Mouse (Mus musculus) hindbrain, postnatal 0 days (tissue): Measurements from ENCODE around the gene Gata1. TPM values are rescaled to one million over a fixed set of nuclear protein-coding genes. Genes with fewer than 3 reads are reported as not detected.
A peak's percentile ranks its signal among the peaks of the same experiment; 100 is the strongest.

ENCODE experiments used
- ATAC-seq: fragments of 200-750 bp; cut with Nextera tagmentation; 2 replicates; pipeline ENCODE4 v1.8.0; 2017; ENCODE audit warnings: mild to moderate bottlenecking, moderate TSS enrichment, moderate library complexity
- DNase-seq: peaks from one replicate; pipeline ENCODE4 v3.0.0-alpha.2; 2015; ENCODE audit warnings: low spot score
- H3K27ac ChIP-seq: fragments of 300-500 bp; sonication (generic); 2 replicates; pipeline ENCODE4 v1.5.1; 2014; ENCODE audit warnings: mild to moderate bottlenecking
- H3K27me3 ChIP-seq: fragments of 300-500 bp; sonication (generic); 2 replicates; pipeline ENCODE4 v1.6.1; 2014; ENCODE audit warnings: low read length, mixed read lengths; ENCODE audit not compliant: insufficient read depth
- H3K36me3 ChIP-seq: fragments of 300-500 bp; sonication (generic); 2 replicates; pipeline ENCODE4 v1.6.1; 2014; ENCODE audit warnings: low read length, mixed read lengths; ENCODE audit not compliant: insufficient read depth
- H3K4me1 ChIP-seq: fragments of 300-500 bp; sonication (generic); 2 replicates; pipeline ENCODE4 v1.6.1; 2014; ENCODE audit warnings: antibody characterized with exemption, low read length, mixed read lengths; ENCODE audit not compliant: insufficient read depth
- H3K4me2 ChIP-seq: fragments of 300-500 bp; sonication (generic); 2 replicates; pipeline ENCODE4 v1.6.1; 2014; ENCODE audit warnings: low read depth, mild to moderate bottlenecking, low read length, moderate library complexity, mixed read lengths
- H3K4me3 ChIP-seq: fragments of 300-500 bp; sonication (generic); 2 replicates; pipeline ENCODE4 v1.5.1; 2014; ENCODE audit warnings: low read length
- H3K9ac ChIP-seq: fragments of 300-500 bp; sonication (generic); replicated peaks from 2 replicates; pipeline ENCODE4 v1.6.1; 2014; ENCODE audit warnings: mild to moderate bottlenecking, low read length, moderate library complexity, mixed read lengths
- H3K9me3 ChIP-seq: fragments of 300-500 bp; sonication (generic); 2 replicates; pipeline ENCODE4 v1.6.1; 2016; ENCODE audit warnings: low read length, mixed read lengths
- CTCF ChIP-seq: IDR thresholded peaks from 2 replicates; pipeline ENCODE4 v1.5.1; 2016; ENCODE audit warnings: antibody characterized with exemption, control low read depth, low read depth
- WGBS: fragments of 180-500 bp; shearing (Covaris S2); extraction: QIAGEN DNeasy Blood & Tissue Kit; methylation state at CpG from one replicate; pipeline ENCODE4 v1.1.7; 2014; 5-methylcytosine and 5-hydroxymethylcytosine counted together
- polyA plus RNA-seq: library from polyadenylated mRNA; unstranded; fragments of >200 nt; fragmentation: Nextera tagmentation; extraction: Ambion mirVana; gene quantifications from 2 replicates; pipeline ENCODE4 v1.2.1, GENCODE M21; 2015
- total RNA-seq: library from RNA; depleted of rRNA; stranded (reverse); fragments of >200 nt; gene quantifications from 2 replicates; pipeline ENCODE4 v1.2.3, GENCODE M21; 2014

The Gata1 gene
- total and polyA plus RNA-seq, 2 experiments from 2014 or later, result not detected

DNA sequence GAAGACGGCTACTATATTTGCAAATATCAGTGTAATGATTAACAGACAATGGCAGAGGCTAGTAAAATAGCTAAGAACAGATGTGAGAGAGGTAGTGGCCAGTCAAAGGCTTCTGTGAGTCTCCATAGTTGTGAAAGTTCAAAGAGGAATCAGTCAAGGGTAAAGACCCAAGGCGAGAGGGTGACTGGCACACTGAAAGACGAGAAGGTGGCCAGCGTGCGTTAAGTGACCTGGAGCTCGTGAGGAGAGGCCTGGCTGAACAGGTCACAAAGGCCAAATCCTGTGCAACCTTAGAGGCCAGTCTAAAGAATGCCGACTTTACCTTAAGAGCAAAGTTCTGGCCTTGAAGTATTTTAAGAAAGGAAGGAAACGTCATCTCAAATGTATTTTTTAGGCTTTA is 32.3 kb downstream of the Gata1 start:
- DNase-seq (no peak), ATAC-seq (no peak)
- Histone ChIP-seq H3K36me3 (no peaks in the 10 kb centered on the region), H3K9me3 (no peaks in the 10 kb centered on the region), H3K4me1 (no peaks in the 10 kb centered on the region), H3K4me2 (no peak overlapping the region), H3K27ac (no peak overlapping the region), H3K4me3 (no peak overlapping the region), H3K9ac (no peak overlapping the region), H3K27me3 (no peaks in the 10 kb centered on the region)
- WGBS, result 76% methylated on average over 8 of the region's 8 CpGs
- no peak for TF ChIP-seq CTCF

GRCm38 (mm10) chrX:7937667-7938066 is 40.2 kb downstream of the Gata1 start:
- TF ChIP-seq CTCF, result no peak
- DNase-seq (no peak), ATAC-seq (no peak)
- no peaks in the 10 kb centered on the region for H3K9me3 ChIP-seq
- no peaks in the 10 kb centered on the region; the same call in 1 of the 2 replicates for H3K36me3 ChIP-seq
- H3K4me2 ChIP-seq, result no peak overlapping the region
- no peak overlapping the region for H3K4me3 ChIP-seq
- H3K27ac ChIP-seq, result no peak overlapping the region
- H3K9ac ChIP-seq, result no peak overlapping the region
- H3K4me1 ChIP-seq, result no peaks in the 10 kb centered on the region
- H3K27me3 ChIP-seq, result no peaks in the 10 kb centered on the region
- WGBS, result 93% methylated on average over 6 of the region's 6 CpGs

DNA sequence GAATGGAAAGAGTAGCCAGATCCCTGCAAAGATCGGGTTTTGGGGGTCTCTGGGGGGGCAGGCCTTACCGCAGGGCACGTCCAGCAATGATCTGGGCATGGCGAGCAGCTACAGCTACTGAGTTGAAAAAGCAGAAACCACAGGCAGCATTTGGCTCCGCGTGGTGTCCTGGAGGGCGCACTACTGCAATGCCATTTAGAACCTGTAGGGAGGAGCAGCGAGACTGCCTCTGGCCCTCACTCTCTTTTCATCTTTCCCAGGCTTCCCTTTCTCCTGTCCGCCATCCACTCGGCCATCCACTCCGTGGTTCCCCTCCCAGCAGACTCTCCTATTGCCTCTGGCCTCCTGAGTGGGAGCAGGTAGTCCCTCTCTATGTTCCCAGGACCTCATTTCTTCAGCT is 41.0 kb downstream of the Gata1 start:
- no peak overlapping the region for H3K27ac ChIP-seq
- no peaks in the 10 kb centered on the region for H3K9me3 ChIP-seq
- H3K4me3 ChIP-seq, result no peak overlapping the region
- ATAC-seq (no peak), DNase-seq (no peak)
- no peaks in the 10 kb centered on the region for H3K27me3 ChIP-seq
- H3K36me3 ChIP-seq, result no peaks in the 10 kb centered on the region; the same call in 1 of the 2 replicates
- WGBS, result 42% methylated on average over 11 of the region's 11 CpGs
- no peak overlapping the region for H3K4me2 ChIP-seq
- peak; percentile 46 for TF ChIP-seq CTCF
- no peaks in the 10 kb centered on the region for H3K4me1 ChIP-seq
- no peak overlapping the region for H3K9ac ChIP-seq

- Histone ChIP-seq H3K9ac (no peak within 1 kb of the TSS), H3K27me3 (no peaks in the 10 kb centered on the region), H3K36me3 (no peaks in the 10 kb centered on the region; the same call in 1 of the 2 replicates), H3K9me3 (no peaks in the 10 kb centered on the region), H3K27ac (no peak within 1 kb of the TSS), H3K4me3 (no peak within 1 kb of the TSS), H3K4me2 (no peak within 1 kb of the TSS), H3K4me1 (no peaks in the 10 kb centered on the region)
- ATAC-seq, result no peak
- no peak for TF ChIP-seq CTCF
- WGBS, result 23% methylated on average over 19 of the region's 19 CpGs
- no peak for DNase-seq
Observed at GRCm38 (mm10) chrX:7928270-7928790, 49.5 kb downstream of the Gata1 start, which contains the start of gene Eras. TSS of gene Eras (minus strand) at chrX:7928607.

DNA sequence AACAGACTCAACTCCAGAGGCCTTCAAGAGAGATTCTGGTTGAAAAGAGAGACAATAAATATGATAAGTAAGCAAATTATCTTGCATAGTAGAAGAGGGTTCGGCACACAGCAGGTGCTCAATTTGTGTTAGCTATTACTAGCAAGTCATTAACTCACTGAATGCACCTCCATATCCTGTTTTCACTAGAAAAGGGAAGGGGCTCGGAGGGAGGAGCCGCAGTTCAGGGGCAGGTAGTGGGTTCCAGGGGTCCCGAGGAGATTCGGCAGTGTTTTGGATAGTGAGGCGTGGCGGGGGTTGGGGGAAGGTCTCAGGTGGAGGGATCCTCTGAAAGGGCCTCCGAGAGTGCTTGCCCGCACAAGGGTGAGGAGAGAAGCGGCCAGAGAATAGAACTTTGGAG is 50.8 kb downstream of the Gata1 start:
- Histone ChIP-seq H3K4me2 (no peak overlapping the region), H3K9me3 (no peaks in the 10 kb centered on the region), H3K27ac (no peak overlapping the region), H3K4me1 (no peaks in the 10 kb centered on the region), H3K4me3 (no peak overlapping the region), H3K36me3 (no peaks in the 10 kb centered on the region; the same call in 1 of the 2 replicates), H3K9ac (no peak overlapping the region), H3K27me3 (no peaks in the 10 kb centered on the region)
- ATAC-seq, result no peak
- no peak for TF ChIP-seq CTCF
- WGBS, result 36% methylated on average over 10 of the region's 10 CpGs
- DNase-seq, result no peak

GRCm38 (mm10) chrX:7926266-7926665 is 51.6 kb downstream of the Gata1 start:
- Histone ChIP-seq H3K4me3 (no peak overlapping the region), H3K9ac (no peak overlapping the region), H3K4me2 (no peak overlapping the region), H3K36me3 (no peaks in the 10 kb centered on the region; the same call in 1 of the 2 replicates), H3K4me1 (no peaks in the 10 kb centered on the region), H3K27ac (no peak overlapping the region), H3K9me3 (no peaks in the 10 kb centered on the region), H3K27me3 (no peaks in the 10 kb centered on the region)
- 77% methylated on average over 6 of the region's 6 CpGs for WGBS
- TF ChIP-seq CTCF, result no peak
- DNase-seq (no peak), ATAC-seq (no peak)

GRCm38 (mm10) chrX:7922032-7922431 is 55.8 kb downstream of the Gata1 start:
- peak; percentile 27 for DNase-seq
- peak overlapping the region; percentile 45 for H3K9ac ChIP-seq

More at GRCm38 (mm10) chrX:7922032-7922431, 55.8 kb downstream of the Gata1 start:
- H3K4me2 ChIP-seq, result peak overlapping the region; percentile 56
- ATAC-seq, result no peak; the same call in 1 of the 2 replicates
- no peaks in the 10 kb centered on the region for H3K36me3 ChIP-seq
- no peaks in the 10 kb centered on the region for H3K9me3 ChIP-seq
- no peak for TF ChIP-seq CTCF
- peak overlapping the region; percentile 44 for H3K4me3 ChIP-seq
- 20% methylated on average over 47 of the region's 48 CpGs for WGBS
- H3K4me1 ChIP-seq, result no peaks in the 10 kb centered on the region
- H3K27me3 ChIP-seq, result no peaks in the 10 kb centered on the region
- peak overlapping the region; percentile 15 for H3K27ac ChIP-seq
